Mouse (Mus musculus): ENCODE measurements around the gene Sdk1.

Gene Sdk1

DNA sequence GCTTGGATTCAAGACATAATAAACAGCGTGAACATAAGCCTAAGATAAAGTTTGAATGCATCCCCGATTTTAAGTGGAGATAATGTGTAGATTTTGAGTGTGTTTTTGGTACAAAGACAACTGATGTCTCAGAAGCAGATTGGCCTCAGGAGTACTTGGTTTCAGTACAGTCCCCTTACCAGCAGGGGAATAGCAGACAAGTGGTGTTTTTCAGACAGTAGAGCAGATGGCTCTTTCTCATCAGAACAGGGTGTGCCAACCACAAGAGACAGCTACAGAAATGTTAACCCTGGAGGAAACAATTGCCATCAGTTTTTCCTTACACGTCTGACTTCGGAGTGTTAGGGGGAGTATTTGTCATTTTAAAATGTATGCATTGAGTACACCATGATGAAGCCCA lies 83.6 kb downstream of the Sdk1 start:
- DNase-seq (ENCODE audit: low spot score in 2 of 2): no peak

DNA sequence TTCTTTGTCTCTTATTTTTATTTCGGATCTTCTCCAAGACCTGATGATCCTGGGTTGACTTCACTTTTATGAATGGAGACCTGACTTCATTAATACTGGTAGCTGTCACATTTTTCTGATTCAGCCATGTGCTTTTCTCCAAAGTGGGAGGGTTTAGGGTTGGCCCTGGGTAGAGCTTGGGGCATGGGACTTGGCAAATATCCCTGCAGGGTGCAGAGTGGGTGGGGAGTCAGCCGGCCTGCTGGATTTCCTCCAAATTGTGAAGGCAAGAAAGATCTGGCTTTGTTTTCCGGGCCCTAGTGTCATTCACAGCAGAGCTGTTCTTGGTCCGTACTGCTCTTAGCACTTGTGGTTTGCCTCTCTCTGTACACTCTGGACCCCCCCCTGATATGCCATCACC lies 103.1 kb downstream of the Sdk1 start:
- DNase-seq (ENCODE audit: low spot score in 2 of 2): no peak

DNA sequence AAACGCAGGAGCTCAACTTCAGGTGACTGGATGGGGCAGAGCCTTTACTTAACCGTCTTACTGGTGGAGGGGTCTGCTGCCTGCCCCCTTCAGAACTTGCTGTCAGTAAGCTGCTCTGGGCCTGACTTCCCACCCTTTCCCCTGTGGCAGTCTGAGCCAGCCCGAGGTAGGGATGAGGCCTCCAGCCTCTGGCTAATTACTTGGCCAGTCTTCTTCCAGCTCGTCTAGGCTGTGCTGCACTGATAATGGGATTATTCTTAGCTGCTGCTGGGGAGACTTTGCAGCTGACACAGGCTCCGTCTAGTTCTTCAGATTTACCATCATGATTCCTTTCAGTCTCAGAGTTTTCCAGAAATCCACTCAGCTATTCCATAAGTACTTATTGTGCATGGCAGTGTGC lies 104.2 kb downstream of the Sdk1 start:
- no peak for DNase-seq (ENCODE audit: low spot score in 2 of 2)

DNA sequence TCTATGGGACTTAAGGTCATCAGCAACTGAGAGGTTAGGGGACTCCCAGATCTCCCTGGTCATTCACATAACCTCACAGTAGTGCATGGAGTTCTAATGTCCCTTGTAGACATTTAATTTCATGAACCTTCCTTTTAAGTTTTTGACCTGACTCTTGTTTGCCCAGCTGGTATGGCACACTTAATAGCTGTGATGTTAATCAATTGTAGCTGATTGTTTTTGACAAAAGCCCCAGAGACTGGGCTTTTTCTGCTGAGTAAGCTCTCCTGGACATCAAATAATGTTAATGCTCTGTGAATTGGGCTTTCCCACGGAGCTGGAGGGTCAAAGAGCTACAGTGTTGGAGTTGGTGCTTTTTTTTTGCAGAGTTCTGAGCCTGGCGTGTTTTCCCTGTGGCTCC lies 121.4 kb downstream of the Sdk1 start:
- no peak for DNase-seq (ENCODE audit: low spot score in 2 of 2)

DNA sequence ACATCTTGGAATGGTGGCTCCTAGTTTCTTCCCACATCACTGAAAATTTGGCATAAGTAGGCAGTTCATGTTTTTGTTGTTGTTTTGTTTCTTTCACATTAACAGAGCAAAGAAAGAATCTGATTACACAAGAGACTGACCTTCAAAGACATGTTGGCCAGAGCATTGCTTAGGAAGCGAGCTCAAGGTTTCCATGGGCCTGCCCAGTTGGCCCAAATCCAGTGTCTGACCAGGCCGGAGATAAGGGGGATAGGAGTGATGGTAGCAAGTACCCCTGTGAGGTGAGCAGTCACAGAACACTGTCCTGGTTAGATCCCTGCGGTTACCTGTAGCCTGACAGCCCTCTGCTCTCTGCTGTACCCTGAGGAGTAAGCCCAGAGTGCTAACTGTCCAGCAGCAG lies 122.7 kb downstream of the Sdk1 start:
- DNase-seq (ENCODE audit: low spot score in 2 of 2): no peak

DNA sequence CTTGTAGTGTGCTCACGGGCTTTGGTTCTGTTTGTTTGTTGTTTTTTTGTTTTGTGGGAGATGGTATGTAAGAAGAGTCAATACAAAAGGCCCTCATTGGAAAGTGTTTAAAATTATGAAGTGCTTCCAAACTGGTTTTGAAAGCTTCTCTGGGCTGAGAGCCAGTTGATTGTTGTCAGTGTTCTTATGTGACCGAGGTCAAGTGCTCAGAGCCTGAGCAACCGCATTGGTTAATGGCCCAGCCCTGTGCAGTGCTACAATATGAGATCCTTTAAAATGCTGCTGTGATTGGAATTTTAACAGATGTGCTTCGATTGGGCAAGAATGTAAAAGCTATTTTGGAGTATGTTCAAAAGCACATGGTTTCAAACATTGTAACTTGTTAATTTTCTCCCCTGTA lies 127.3 kb downstream of the Sdk1 start:
- no peak for DNase-seq (ENCODE audit: low spot score in 2 of 2)

DNA sequence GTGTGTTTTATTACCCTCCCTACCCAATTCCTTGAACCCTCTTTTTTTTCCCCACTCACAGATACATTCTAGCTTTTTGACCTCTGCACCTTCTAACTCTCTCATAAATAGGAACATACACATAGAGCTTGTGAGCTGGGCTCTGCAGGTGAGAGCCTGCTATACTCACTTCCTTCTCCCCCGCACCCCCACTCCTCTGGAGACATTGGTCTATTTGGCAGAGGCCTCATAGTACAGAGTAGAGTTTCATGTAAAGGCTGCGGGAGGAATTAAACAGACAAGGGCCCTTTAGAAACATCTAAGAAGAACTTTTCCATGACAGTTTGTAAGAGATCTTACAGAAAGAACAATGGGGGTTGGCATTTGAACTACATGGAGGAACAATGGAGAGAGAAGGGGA lies 133.5 kb downstream of the Sdk1 start:
- DNase-seq (ENCODE audit: low spot score in 2 of 2): no peak

DNA sequence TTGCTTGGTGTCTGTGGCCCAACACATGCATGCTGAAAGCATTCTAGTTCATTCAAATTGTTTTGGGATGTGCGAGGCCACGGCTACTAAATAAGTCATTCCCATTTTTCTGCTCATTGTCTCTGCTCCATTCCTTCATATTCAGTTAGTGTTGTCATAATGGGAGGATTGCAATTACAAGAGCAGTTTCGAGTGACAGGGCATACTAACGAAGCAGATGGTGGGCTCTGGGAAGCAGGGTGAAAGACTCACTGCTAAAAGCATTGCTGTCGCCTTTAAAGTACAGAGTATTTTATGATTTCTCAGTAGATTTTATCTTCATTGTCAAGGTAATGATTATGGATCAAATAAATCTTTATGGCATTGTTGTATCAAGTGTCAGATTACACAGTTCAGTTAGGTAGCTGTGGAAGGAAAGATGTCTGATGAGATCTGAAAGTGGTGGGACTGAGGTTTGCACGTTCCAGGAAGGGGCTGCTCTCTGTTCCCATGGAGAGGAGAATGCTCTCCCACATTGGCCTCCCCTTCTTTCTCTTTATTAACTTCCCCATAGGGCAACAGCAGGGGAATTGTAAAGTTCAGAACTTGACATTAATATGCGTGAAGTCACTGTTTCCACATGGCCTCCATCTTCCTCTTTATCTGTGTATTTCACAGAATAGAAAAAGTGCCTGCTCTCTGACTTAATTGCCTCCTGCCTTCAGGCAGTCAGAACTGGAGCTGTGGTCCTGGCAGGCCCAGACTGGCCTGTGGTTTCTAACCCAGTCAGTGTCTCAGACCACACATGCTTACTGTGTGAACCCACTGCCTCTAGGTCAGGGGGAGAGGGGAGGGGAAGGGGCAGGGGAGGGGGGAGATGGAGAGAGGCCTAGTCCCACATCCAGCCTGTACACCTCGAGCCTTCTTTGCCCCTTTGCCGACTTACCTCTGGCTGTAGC lies 138.8 kb downstream of the Sdk1 start:
- DNase-seq (ENCODE audit: low spot score in 2 of 2): no peak

DNA sequence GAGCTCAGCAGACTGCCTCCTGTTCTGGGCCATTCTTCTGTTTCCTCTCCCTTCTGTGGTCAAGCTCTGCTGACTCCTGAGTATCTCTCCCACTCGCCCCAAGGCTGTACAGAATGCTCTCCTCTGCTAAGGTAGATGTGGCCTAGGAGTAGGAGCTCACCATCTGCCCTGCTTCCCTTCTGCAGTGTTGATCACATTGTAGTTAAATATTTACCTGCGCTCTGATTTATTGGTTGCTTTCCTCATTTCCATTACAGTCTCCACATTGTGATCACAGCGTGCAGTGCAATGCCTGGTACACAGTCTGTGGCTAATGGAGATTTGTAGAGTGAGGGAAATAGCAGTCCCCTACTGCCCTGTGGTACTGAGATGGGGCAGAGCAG lies 139.5 kb downstream of the Sdk1 start:
- DNase-seq (ENCODE audit: low spot score in 2 of 2): no peak

DNA sequence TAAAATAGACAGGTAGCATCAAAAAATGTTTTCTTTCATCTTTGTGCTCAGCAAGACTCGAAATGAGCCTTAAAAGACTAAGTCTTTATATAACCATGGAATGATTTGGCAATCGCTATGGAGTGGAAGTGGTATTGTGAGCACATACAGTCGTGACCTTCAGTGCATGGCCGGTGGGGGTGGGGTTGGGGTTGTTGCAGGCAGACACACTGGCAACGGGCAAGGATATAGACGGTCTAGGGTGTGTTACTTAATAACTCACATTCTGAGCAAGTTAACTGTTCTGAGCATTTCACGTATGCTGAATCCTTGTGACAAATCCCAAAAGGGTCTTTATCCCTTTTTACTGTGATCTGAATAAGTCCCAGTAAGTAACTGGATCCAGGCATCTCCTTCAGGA lies 140.3 kb downstream of the Sdk1 start:
- no peak for DNase-seq (ENCODE audit: low spot score in 2 of 2)

DNA sequence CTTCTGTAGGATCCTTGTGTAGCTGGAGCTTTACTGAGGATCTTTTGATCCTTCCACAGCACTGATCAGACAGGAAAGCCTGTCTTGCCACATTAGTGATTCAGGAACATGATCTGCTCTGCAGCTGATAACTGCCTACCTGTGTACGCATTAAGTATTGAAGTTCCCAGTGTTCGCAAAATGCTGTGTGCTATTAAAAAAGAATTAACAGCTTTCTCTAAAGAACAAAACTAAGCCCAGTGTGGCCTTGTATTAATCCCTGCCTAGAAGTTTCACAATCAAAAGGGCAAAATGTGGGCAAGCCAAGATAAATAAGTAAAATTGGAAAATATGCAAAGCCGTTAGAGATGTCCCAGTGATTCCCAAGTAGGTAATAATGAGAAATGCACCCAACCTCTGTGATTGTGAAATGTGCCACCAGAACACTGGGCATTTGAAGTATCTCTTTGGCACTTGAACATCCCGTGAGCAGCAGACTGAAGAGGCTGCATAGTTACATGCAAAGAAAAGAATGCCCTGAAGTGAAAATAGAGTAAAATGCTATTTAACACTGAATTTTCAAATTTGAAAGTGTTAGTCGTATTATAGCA lies 141.1 kb downstream of the Sdk1 start:
- no peak for DNase-seq (ENCODE audit: low spot score in 2 of 2)

DNA sequence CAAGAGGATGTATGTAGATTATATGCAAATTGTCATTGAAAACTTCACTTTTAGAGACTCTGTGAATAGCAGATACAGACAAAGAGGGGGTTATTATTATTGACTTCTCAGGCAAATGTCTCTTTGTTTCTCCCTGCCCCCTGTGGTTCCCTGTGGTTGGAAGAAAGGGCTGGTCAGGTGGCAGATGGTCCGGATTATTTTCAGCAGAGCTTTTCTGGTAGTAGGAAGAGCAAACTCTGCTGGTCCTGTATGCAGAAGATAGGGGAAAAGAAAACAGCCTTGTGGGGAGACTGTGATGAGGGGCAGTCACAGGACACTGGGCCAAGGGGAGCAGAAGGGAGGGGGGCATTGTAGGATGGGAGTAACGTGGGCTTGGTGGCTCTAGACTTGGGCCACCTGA lies 147.2 kb downstream of the Sdk1 start:
- no peak for DNase-seq (ENCODE audit: low spot score in 2 of 2)

DNA sequence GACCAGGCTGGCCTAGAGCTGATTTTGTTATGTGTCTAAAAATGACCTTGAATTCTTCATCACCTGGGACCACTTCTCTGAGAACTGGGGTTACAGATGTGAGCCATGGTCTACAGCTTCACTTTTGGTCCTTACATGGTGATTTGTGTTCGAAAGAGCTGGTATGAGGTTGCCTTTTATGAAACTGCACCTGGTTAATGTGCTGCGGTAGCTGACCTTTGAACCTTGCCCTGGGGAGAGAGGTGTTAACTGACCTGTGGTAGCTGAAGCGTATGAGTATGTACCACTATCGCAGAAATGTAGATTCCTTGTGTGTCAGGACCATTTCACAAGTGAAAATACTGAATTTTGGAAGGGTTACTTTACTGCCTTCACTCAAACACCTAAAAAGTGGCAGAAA lies 149.3 kb downstream of the Sdk1 start:
- no peak for DNase-seq (ENCODE audit: low spot score in 2 of 2)

DNA sequence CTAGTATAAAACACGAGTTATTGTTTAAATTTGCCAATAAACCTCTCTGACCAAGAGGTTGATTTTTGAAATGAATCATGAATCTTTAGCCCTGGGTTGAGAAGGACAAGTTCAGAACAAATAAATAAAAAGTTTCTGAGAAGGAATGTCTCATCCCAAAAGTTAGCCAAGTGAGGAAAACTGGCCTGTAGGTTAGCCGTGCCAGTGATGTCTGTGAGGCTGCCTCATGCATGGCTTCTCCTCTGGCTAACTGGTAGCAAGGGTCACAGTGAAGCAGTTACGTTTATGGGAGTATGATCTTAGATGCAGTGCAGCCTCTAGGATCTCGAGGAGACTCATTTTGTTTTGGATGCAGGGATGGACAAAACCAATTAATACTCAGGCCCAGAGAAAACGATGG lies 149.9 kb downstream of the Sdk1 start:
- no peak for DNase-seq (ENCODE audit: low spot score in 2 of 2)

DNA sequence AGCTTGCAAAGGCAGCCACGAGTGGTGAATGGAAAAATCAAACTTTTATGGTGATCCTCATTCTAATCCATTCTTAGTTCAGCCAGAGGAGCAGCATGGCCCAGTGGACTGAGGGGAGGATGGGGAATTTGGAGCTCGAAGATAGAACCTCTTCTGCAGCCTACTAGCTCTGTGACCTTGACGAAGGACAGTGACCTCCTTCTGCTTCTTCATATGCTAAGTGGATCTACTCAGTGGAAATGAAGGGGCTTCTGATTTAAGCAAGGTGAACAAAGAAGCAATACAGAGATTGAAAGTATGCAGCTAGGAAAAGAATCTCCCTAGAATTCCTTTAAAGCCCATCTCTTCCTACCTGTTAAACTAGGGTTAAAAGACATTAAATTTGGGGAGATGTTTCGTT lies 152.6 kb downstream of the Sdk1 start:
- no peak for DNase-seq (ENCODE audit: low spot score in 2 of 2)

DNA sequence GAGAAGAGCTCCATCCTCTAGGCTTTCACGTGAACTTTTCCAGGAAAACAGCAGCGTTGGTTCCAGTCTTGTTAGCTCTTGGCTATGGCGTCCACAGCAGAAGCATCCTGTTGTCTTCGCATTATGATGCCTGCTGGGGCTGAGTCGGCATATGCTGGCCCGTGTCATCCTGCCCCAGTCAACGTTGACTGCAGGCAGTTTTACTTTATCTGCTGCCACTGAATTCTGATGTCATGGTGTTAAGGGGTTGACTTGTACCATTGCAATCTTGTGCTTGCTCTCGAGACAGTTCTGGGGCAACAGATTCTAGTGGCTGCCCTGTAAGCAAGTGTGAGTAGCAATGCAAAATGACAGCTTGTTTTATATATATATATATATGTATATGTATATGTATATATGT lies 153.3 kb downstream of the Sdk1 start:
- no peak for DNase-seq (ENCODE audit: low spot score in 2 of 2)

DNA sequence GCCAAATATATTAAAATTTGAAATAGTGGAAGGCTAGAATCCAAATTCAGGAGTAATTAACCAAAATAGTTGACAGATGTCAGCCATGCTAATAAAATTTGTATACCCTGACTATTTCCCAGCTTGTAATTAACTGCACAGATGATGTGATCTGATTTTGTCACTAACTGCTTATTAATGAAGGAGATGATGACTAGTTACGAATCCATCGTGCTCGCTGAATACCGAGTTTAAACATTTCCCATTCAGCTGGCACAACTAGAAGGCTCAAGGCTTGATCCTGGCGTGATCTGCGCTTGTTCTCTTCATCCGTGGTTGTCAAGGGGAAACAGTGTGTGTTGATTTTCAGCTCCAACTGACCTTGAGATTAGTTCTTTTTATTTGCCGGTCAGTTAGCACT lies 162.5 kb downstream of the Sdk1 start:
- no peak for DNase-seq (ENCODE audit: low spot score in 2 of 2)

DNA sequence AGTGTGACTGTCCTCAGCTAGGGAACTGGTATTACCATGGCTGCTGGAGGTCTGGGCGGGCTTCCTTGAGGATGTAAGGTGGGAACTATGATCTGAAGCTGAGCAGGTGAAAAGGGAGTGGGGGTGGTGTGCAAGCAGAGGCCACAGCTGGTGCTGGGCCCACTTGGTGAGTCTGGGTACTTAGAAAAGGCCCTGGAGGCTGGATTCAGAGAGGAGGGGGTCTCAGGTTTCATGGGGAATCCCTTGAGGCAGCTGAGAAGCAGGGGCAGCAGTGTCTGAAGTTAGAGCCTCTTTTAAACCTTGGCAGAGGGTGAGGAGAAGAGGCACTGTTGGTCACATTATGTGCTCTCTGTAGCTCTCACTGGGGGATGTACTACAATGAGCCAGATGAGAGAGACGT lies 163.4 kb downstream of the Sdk1 start:
- no peak for DNase-seq (ENCODE audit: low spot score in 2 of 2)

DNA sequence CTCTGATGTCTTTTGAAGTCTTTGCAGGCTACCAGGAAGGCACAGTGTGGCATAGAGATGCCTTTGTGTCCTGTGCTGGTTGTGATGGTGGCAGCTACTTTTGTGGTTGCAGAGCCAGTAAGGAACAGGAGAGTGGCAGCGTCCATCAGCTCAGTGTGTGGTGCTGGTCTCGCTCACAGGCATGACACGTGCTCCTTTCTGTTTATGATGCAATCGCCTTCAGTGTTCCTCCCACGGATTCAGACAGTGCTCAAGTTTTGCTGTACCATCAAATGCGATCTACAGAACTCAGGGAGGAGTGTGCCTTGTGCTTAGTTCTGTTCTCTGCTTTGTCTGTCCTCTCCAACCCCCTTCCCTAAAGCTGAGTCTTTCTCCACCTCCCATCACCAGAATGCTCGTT lies 165.6 kb downstream of the Sdk1 start:
- no peak for DNase-seq (ENCODE audit: low spot score in 2 of 2)

DNA sequence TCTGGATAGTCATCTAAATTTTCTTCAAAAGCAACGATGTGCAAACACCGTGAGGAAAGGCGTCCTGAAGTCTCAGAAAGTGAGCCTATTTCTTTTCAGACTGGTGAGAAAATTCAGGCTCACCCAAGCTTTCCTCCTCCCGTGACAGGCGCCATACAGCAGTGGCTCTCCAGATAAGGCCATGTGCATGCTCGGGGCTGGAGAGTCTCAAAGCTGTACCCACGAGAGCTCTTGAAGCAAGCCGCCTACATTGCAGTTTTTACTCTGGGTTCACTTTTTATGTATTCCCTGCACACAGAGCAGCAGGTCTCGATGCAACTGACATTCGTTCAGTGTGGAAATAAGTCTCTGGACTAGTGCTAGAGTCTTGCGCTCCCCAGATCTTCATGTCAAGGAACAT lies 171.7 kb downstream of the Sdk1 start:
- DNase-seq (ENCODE audit: low spot score in 2 of 2): no peak

DNA sequence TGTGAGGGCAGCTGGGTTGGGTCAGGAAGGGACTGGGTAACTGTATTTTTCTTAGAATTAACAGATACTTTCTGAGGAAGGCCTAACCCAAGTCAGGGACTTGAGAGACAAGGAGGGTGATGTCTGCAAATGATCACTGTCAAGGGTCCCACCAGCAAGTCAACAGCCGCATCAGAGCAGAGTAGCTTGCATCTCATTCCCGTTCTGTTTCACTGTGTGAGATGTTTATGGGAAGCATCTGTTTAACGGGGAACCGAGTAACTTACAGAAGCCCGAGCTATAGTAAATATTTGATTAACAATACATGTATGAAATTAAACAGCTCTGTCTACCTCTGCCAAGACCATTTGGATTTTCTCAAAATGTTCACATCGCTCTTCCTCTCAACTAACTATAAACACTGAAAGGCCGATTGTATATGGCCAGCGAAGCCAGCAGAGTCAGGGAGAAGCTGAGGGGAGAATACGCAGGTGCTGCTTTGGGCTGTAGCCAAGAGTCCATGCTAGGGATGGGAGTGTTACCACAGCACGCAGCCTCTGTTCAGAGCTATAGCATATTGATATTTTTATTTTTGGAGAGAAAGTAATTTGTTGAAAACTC lies 174.5 kb downstream of the Sdk1 start:
- no peak for DNase-seq (ENCODE audit: low spot score in 2 of 2)

DNA sequence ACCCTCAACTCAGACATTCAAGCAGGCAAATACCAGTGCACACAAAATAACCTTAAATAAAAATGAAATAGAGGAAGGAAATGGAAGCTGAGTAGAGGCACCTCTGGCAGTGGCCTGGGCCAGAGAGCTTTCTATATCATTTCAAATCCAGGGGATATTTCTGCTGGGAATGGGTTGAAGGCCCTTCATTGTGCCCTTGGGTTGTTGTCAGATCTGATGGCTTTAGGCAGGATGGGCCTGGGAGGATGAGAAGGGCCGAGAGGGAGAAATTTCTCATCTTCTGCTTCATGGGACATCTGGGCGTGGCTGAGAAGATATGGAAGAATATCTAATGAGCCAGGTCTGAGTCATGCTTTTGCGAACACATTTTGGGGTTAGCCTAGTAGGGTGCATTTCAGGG lies 186.8 kb downstream of the Sdk1 start:
- no peak for DNase-seq (ENCODE audit: low spot score in 2 of 2)

DNA sequence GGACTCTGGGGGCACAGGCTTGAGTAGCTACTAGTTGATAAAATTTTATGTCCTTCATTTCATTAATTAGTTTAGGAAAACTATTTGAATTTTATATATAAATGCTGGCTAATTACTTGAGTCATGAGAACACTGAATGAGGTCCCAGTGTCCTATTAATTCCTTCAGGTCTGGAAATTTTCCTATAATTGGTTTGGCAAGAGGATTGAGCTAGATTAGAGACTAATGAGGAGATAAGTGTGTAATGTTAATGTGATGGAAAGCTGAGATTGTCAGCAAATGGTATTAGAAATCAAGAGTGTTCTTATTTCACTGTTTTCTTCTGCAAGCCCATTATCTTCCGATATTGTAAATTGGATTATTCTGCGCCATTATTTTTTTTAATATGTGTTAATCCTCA lies 192.0 kb downstream of the Sdk1 start:
- no peak for DNase-seq (ENCODE audit: low spot score in 2 of 2)

Data from spleen, postnatal 36 days (tissue).